Mouse (Mus musculus) MEL (cell line): ENCODE data around the gene Mri1. TPM values are rescaled to one million over a fixed set of nuclear protein-coding genes. Genes with fewer than 3 reads are reported as not detected.

Experiments
- DNase-seq: peaks from one replicate; pipeline ENCODE4 v3.0.0; 2011; ENCODE audit warnings: low read depth, low spot score
- H3K27ac ChIP-seq: 2 replicates; pipeline ENCODE4 v1.5.1; 2012; ENCODE audit warnings: low read depth, mild to moderate bottlenecking, control low read depth, low read length, moderate library complexity; ENCODE audit not compliant: control insufficient read depth
- H3K27me3 ChIP-seq, 2 experiments: fragments of 150-350 bp in 1 of 2; sonication (generic) in 1 of 2; 2 replicates each; pipeline ENCODE4 v1.6.1; 2012; ENCODE audit warnings: low read length in 2 of 2, mild to moderate bottlenecking in 2 of 2, improper control_type of control experiment in 1 of 2, moderate library complexity in 1 of 2; ENCODE audit not compliant: insufficient read depth in 2 of 2, control insufficient read depth in 1 of 2
- H3K36me3 ChIP-seq, 2 experiments: 2 replicates each; pipeline ENCODE4 v1.6.1; 2012 to 2014; ENCODE audit warnings: low read length in 2 of 2, improper control_type of control experiment in 1 of 2, inconsistent platforms in 1 of 2, mild to moderate bottlenecking in 1 of 2; ENCODE audit not compliant: insufficient read depth in 2 of 2, control insufficient read depth in 1 of 2
- H3K4me1 ChIP-seq, 2 experiments: fragments of 150-350 bp in 1 of 2; sonication (generic) in 1 of 2; 2 replicates each; pipeline ENCODE4 v1.6.1; 2012; ENCODE audit warnings: low read length in 2 of 2, improper control_type of control experiment in 1 of 2, mild to moderate bottlenecking in 1 of 2; ENCODE audit not compliant: insufficient read depth in 2 of 2, control insufficient read depth in 1 of 2
- H3K4me3 ChIP-seq, 2 experiments: fragments of 150-350 bp in 1 of 2; sonication (generic) in 1 of 2; 2 replicates each; pipeline ENCODE4 v1.5.1; 2012; ENCODE audit warnings: low read depth in 2 of 2, low read length in 2 of 2, mild to moderate bottlenecking in 2 of 2, moderate library complexity in 2 of 2, control low read depth in 1 of 2, improper control_type of control experiment in 1 of 2; ENCODE audit not compliant: control insufficient read depth in 1 of 2, insufficient read depth in 1 of 2
- H3K79me2 ChIP-seq: 2 replicates; pipeline ENCODE4 v1.6.1; 2012; ENCODE audit warnings: mild to moderate bottlenecking, low read length, moderate library complexity; ENCODE audit not compliant: control insufficient read depth, poor library complexity, insufficient read depth
- H3K9ac ChIP-seq: 2 replicates; pipeline ENCODE4 v1.6.1; 2012; ENCODE audit warnings: low read depth, mild to moderate bottlenecking, control low read depth, low read length, moderate library complexity; ENCODE audit not compliant: control insufficient read depth, poor library complexity, severe bottlenecking
- H3K9me3 ChIP-seq: fragments of 150-350 bp; sonication (generic); replicated peaks from 2 replicates; pipeline ENCODE4 v1.6.1; 2012; ENCODE audit warnings: mild to moderate bottlenecking, low read length, improper control_type of control experiment, moderate library complexity; ENCODE audit not compliant: insufficient read depth
- CHD2 ChIP-seq: IDR thresholded peaks from 2 replicates; pipeline ENCODE4 v1.6.1; 2011; ENCODE audit warnings: low read length, improper control_type of control experiment
- E2F4 ChIP-seq: IDR thresholded peaks from 2 replicates; pipeline ENCODE4 v1.6.1; 2011; ENCODE audit warnings: low read depth, low read length, improper control_type of control experiment, borderline replicate concordance
- EP300 ChIP-seq, 2 experiments: IDR thresholded peaks; 2 replicates each; pipeline ENCODE4 v1.6.1; 2011; ENCODE audit warnings: improper control_type of control experiment in 2 of 2, low read length in 2 of 2, low read depth in 1 of 2, mild to moderate bottlenecking in 1 of 2
- ETS1 ChIP-seq: IDR thresholded peaks from 2 replicates; pipeline ENCODE4 v1.6.1; 2012; ENCODE audit warnings: low read depth, mild to moderate bottlenecking, inconsistent platforms, low read length, improper control_type of control experiment, moderate library complexity
- GATA1 ChIP-seq: IDR thresholded peaks from 2 replicates; pipeline ENCODE4 v1.6.1; 2011; ENCODE audit warnings: low read depth, low read length, improper control_type of control experiment
- MAX ChIP-seq: IDR thresholded peaks from 2 replicates; pipeline ENCODE4 v1.6.1; 2011; ENCODE audit warnings: low read length, improper control_type of control experiment
- MAZ ChIP-seq: IDR thresholded peaks from 2 replicates; pipeline ENCODE4 v1.6.1; 2012; ENCODE audit warnings: low read depth, mild to moderate bottlenecking, inconsistent platforms, low read length, improper control_type of control experiment
- MEF2A ChIP-seq: IDR thresholded peaks from 2 replicates; pipeline ENCODE4 v1.6.1; 2014; ENCODE audit warnings: low read depth, mild to moderate bottlenecking, inconsistent platforms, low read length, improper control_type of control experiment; ENCODE audit not compliant: poor library complexity, insufficient replicate concordance, severe bottlenecking; ENCODE audit errors: extremely low read depth
- MXI1 ChIP-seq: IDR thresholded peaks from 2 replicates; pipeline ENCODE4 v1.6.1; 2011; ENCODE audit warnings: mild to moderate bottlenecking, low read depth, low read length, improper control_type of control experiment
- NRF1 ChIP-seq: IDR thresholded peaks from 2 replicates; pipeline ENCODE4 v1.6.1; 2014; ENCODE audit warnings: low read depth, mild to moderate bottlenecking, inconsistent platforms, low read length, improper control_type of control experiment, moderate library complexity; ENCODE audit not compliant: poor library complexity, insufficient read depth, severe bottlenecking
- POLR2AphosphoS2 ChIP-seq: IDR thresholded peaks from 2 replicates; pipeline ENCODE4 v1.6.1; 2011; ENCODE audit warnings: low read length, improper control_type of control experiment
- POLR2AphosphoS5 ChIP-seq: IDR thresholded peaks from 2 replicates; pipeline ENCODE4 v1.6.1; 2012; ENCODE audit warnings: low read depth, borderline replicate concordance, mild to moderate bottlenecking, inconsistent platforms, low read length, moderate library complexity, mixed read lengths
- TAL1 ChIP-seq: IDR thresholded peaks from 2 replicates; pipeline ENCODE4 v1.6.1; 2012; ENCODE audit warnings: mild to moderate bottlenecking, inconsistent platforms, low read length, moderate library complexity, mixed read lengths
- TCF12 ChIP-seq: IDR thresholded peaks from 2 replicates; pipeline ENCODE4 v1.6.1; 2014; ENCODE audit warnings: low read depth, mild to moderate bottlenecking, inconsistent platforms, low read length, improper control_type of control experiment, moderate library complexity
- UBTF ChIP-seq: IDR thresholded peaks from 2 replicates; pipeline ENCODE4 v1.6.1; 2012; ENCODE audit warnings: low read depth, mild to moderate bottlenecking, inconsistent platforms, low read length, improper control_type of control experiment, moderate library complexity, borderline replicate concordance; ENCODE audit not compliant: insufficient read depth
- USF2 ChIP-seq, 2 experiments: IDR thresholded peaks; 2 replicates each; pipeline ENCODE4 v1.6.1; 2011 to 2012; ENCODE audit warnings: improper control_type of control experiment in 2 of 2, low read length in 2 of 2, borderline replicate concordance in 1 of 2, inconsistent platforms in 1 of 2, low read depth in 1 of 2, mild to moderate bottlenecking in 1 of 2; ENCODE audit not compliant: insufficient read depth in 1 of 2
- ZC3H11A ChIP-seq: IDR thresholded peaks from 2 replicates; pipeline ENCODE4 v1.6.1; 2012; ENCODE audit warnings: low read depth, mild to moderate bottlenecking, inconsistent platforms, low read length, improper control_type of control experiment
- polyA plus RNA-seq, 2 experiments: library from polyadenylated mRNA; stranded (reverse) in 1 of 2; unstranded in 1 of 2; fragments of >175 nt in 1 of 2; fragments of >200 nt in 1 of 2; gene quantifications; 2 replicates each; pipeline versions ENCODE4 v1.2.1 to v1.2.4; 2012; ENCODE audit warnings: low replicate concordance in 2 of 2, low read depth in 1 of 2; ENCODE audit not compliant: insufficient read length in 2 of 2, insufficient read depth in 1 of 2, missing spikeins in 1 of 2
- total RNA-seq: library from RNA; depleted of rRNA; stranded (reverse); fragments of 300-350 nt; gene quantifications from 2 replicates; pipeline ENCODE4 v1.2.3, GENCODE M21; 2012

Gene Mri1
- total and polyA plus RNA-seq, 3 experiments, result 27.8 to 43.2 TPM; not detected in 1

DNA sequence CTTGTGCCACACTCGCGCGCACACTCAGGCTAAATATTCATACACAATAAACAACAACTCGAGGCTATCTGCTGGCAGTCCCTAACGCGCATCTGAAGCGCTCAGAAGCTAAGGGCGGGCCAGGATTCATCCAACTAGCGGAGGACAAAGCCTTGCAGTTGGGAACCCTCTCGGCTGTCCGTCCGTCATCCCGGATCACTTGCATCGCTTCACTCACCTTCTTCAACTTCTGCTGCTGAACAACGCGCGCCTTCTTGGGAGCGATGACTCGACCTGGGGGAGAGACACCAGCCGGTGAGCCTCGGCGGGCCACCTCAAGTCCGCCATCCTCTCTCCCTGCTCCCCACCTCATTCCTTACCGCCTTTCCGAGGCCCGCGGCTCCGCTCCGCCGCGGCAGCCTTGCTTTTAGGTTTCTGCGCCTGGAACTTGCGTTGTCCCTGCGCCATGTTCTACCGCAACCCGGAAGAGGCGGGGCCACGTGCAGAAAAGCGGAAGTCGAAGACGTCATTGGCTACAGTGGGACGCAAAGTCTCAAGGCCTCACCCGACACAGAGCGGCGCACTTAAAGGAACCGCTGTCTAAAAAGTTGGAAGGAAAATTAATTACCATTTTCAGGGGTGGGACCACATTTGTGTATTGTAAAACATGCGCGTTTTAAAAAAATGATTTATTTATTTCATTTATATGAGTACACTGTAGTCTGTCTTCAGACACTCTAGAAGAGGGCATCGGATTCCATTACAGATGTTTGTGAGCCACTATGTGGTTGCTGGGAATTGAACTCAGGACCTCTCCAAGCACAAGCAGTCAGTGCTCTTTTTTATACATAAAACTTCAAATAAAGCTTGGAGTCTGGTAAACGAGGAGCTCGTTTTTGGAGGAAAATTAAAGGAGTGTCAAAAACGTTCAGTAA lies 7.6 kb downstream of the Mri1 start, which contains the start of gene D8Ertd738e (continued):
- TF ChIP-seq POLR2AphosphoS2 (peak; percentile 99), ETS1 (peak; percentile 66), NRF1 (peak; percentile 41; the same call in 1 of the 2 replicates), CHD2 (no peak), UBTF (no peak), MXI1 (peak; percentile 94), TCF12 (peak; percentile 67), ZC3H11A (no peak), MAZ (no peak), MAX (peak; percentile 85), EP300 (IDR thresholded peaks at IDR 0.05; ENCODE audit: low read depth in 1 of 2, low read length in 2 of 2) (0 out of 4 replicates have a peak, but pooled peaks of 1 of the 2 experiments have one; percentile 18)

DNA sequence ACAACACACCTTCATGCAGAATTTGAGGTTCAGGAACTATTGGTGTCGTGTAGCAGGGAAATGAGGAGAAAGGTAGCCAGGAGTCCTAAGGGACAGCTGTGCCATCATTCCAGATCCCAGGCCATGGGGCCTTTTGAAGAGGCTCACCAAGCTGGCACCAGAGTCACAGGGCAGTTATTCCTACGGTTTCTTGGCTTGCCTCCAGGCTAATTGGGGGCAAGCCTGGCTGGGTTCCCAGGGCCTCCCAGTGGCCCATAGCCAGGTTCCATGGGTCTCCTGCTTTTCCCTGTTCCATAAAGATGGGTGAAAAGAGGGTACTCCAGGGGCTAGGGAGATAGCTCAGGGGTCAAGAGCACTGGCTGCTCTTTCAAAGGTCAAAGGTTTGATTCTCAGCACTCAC lies 15.3 kb downstream of the Mri1 start:
- no peaks in the 10 kb centered on the region for H3K9me3 ChIP-seq
- DNase-seq, result no peak
- H3K9ac ChIP-seq, result no peak overlapping the region
- H3K27ac ChIP-seq, result no peak overlapping the region
- H3K4me3 ChIP-seq, result no peak overlapping the region
- TF ChIP-seq MEF2A (no peak), USF2 (IDR thresholded peaks at IDR 0.05; ENCODE audit: borderline replicate concordance in 1 of 2, insufficient read depth in 1 of 2, low read depth in 1 of 2, low read length in 2 of 2) (no peak), TAL1 (no peak), POLR2AphosphoS5 (no peak), E2F4 (no peak), GATA1 (no peak), POLR2AphosphoS2 (no peak)
- H3K27me3 ChIP-seq, result no peaks in the 10 kb centered on the region
- H3K36me3 ChIP-seq, result peaks cover 0 to 5% of the 10 kb centered on the region in 2 experiments; a peak in 2 of 4 replicates
- peaks cover 2 to 6% of the 10 kb centered on the region in 2 experiments; a peak in 2 of 4 replicates for H3K4me1 ChIP-seq
- no peaks in the 10 kb centered on the region for H3K79me2 ChIP-seq
